Mouse (Mus musculus): ENCODE measurements at regions not wholly inside any gene's neighbourhood (a gene's known extent, or its start where the extent isn't known, plus 50 kb on each side); places are given as distances from the start of the nearest gene placed in this dataset.

DNA sequence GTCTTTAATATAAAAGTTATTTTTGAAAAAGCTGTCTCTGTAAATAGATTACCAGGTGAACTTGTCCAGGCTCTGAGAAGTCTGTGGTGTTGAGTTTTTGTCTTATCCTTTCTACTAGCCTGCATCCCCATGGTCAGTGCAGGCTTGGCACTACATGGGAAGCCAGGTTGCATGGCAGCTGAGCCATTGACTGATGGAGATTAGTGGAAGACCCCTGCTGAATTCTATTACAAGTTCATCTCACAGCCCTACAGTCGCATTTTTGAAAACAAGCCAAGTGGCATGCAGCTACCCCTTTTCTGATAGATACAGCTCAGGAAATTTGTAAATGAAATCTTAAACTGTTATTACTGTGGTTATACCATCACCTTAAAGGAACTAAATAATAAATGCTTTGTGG lies 101.2 kb upstream of the Fam184a start:
- DNase-seq, result no peak

DNA sequence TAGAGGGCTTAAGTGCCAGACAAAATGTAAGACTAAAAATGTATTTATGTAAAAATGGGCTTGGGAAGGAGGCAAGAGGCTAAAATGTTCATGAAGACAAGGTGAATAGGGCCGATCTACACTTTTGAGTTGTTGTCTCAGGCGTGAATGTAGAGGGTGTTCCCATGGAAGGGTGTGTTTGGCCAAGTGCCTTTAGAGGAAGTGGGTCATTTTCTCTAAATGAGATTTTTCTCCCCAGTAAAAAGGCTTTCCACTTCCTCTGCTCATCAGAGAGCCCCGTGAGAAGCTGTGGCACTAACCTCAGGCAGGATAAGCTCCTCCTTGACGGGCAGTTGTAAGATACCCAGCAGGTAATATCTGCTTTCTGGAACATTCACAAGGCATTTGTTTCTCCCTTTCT lies 99.6 kb upstream of the Fam184a start:
- no peak for DNase-seq

DNA sequence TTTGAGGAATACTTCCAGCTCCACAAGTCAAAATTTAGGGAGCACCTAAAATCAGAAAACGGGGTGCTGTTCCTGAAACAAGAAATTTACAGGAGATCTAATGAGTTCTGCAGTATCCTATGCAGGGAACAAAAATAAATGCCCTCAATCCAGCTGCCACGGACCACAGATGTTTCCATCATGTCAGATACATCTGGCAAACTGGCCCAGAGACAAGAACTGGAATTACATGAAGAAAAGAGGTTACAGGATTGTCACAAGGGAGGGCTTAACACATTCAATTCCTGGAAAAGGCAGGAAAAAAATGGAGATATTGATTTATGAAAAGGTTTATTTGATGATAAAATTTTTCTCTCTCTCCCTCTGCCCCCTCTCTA lies 62.3 kb upstream of the Fam184a start:
- DNase-seq, result no peak

DNA sequence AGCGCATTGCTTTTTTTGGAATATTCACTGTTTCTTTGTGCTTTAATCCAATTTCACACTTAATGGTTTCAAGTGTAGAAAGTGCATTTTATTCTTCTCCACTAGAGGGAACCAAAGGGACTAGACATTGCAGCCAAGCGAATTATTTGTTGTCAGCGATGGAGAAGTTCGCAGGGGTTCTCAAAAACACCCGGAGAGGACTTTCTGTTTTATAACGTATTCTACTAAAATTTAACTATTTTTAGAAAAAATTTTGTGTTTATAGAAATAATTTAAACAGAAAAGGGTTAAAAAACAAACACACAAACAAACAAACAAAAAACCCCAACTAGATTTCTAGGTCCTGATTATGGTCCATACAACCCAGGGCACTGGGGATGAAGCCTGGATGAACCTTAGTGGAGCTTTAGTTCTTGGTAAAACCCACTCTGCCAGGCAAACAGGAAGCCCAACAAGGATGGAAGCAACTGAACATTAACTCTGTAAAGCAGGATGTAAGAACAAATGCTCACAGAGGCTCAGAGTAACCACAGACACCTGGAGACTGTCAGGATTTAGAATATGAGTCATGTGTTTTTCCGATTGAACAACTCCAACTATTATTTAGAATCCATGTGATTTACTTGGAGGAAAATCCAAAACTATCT lies 61.8 kb upstream of the Fam184a start:
- DNase-seq, result no peak

DNA sequence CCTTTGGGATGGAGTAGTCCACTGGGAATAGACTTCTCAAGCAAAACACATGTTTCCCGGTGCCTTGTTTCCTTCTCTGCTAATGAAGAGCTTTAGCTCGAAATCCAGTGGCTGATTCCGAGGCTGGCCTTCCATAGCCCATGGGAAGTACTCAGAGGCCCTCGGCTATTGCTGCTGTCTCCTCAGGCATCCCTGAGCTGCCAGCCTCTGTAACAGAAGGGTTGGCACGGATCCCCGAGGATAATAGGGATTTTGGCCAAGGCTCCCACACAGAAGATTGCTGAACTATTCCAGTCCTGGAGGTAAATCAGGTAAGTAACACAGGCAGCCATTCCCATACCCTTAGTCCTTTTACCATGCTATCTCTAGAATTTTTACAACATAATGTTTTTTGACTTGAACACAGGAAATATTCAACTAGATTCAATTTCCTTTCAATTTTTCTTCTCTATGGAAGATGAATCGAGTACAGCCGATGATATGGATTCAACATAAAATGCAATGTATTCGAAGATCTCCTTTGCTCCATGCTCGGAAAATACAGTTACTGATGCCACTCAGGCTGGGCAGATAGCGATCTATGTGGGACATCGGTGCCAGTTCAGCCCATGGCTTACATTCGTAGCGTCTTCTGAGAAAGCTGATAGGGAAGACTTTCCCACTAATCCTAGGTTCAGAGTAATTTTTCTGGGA lies 61.1 kb upstream of the Fam184a start:
- DNase-seq, result no peak

DNA sequence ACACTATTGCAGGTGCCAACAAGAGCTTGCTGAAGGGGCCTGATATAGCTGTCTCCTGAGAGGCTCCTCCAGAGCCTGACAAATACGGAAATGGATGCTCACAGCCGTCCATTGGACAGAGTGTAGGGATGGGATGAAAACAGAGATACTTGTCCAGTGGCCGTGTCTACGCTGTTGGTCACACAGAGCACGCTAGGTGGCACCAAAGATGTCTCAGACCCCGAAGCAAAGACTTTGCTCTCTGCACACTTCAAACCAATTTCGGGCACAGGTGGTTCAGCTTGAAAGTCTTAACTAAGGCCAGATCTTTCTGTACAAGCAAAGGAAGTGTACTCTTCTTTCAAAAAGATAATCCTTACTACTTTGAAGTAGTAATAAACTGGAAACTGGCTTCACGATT lies 55.8 kb upstream of the Fam184a start:
- DNase-seq, result peak; percentile 14

DNA sequence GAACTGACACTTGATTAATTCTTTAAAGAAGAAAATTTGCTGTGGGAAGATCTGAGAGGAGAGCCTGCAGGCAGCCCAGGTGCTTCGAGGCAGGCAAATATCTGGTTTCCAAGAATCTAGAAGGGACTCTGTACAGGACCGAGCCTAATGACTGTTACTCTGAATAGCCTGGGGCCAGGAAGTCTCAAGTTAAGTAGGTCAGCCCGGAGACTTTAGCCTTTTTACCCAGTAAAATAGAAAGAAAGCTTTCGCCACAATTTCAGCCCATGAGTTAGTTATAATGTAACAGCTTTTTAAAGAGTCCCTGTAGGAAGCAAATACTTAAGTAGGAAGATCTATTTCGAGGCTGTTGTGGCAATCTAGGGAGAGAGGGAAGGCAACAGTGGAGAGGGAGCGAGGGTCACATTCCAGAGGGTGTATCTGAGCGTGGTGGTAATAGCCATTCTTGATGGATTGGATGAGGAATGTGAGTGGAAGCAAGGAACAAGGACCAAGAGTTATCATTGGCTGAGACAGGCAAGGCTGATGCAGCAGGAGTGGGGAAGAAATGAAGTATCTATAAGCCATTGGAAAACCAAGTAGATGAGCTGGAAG lies 50.2 kb upstream of the Fam184a start:
- no peak for DNase-seq

Measured in thymus, postnatal 14 days (tissue).